Comparison of ENCODE assay signal across 8 mouse cellular contexts in the genomic region with DNA sequence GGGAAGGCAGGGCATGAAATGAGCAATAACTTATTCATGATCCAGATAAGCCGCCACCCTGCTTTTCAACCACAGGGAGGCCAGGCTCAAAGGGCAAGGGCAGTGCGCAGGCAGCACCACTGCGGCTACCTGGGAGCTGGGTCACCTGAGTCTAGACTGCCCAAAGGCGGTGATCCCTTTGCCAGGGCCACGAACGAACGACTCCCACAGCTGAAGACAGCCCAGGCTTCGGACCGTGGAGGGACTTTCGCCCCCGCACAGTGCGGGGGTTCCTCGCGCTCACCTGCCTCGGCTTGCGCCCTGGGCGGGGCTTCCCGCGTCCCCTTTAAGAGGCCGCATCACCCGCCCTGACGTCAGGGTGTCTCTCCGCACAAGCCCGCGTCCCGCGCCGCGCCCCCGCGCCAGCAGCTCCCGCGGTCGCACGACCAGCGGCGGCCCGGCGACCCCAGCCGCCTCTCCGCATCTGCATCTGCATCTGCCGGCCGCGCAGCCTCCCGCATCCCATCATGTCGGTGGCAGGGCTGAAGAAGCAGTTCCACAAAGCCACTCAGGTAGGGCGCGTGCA. TPM values are rescaled to one million over a fixed set of nuclear protein-coding genes. Genes with fewer than 3 reads are reported as not detected.
DNase-seq lines count a peak whose midpoint lies in the region; ATAC-seq and TF ChIP-seq lines count a peak whose summit lies in the region.

Sh3gl2 (plus strand) TSS at position 56 of the 565 bp plus-strand sequence.

- H3K9ac ChIP-seq in forebrain, embryonic 15.5 days (replicated peaks) = peak within 1 kb of the TSS; percentile 89
- H3K9ac ChIP-seq in hindbrain, embryonic 16.5 days (ENCODE audit: low read depth, low read length) = peak within 1 kb of the TSS; percentile 87

- H3K27ac ChIP-seq in forebrain, embryonic 15.5 days (replicated peaks) = peak within 1 kb of the TSS; percentile 83
- H3K27ac ChIP-seq in hindbrain, embryonic 16.5 days (ENCODE audit: low read depth, low read length) = peak within 1 kb of the TSS; percentile 86
- peak within 1 kb of the TSS; percentile 99 for H3K27ac ChIP-seq in left cerebral cortex, adult 2 months
- H3K27ac ChIP-seq in small intestine, adult 2 months (ENCODE audit: insufficient read depth, low read depth, low read length) = peak within 1 kb of the TSS; percentile 91

- peaks cover 12% of the 10 kb centered on the region for H3K4me1 ChIP-seq in forebrain, embryonic 15.5 days
- H3K4me1 ChIP-seq in hindbrain, embryonic 16.5 days (ENCODE audit: control insufficient read depth, insufficient read depth, low read depth, low read length) = peaks cover 6% of the 10 kb centered on the region
- no peaks in the 10 kb centered on the region; the same call in 1 of the 2 replicates for H3K4me1 ChIP-seq in small intestine, adult 2 months (ENCODE audit: control insufficient read depth, insufficient read depth, insufficient read length, low read length)

- peak; percentile 47; the same call in 1 of the 2 replicates for TF ChIP-seq POLR2A in small intestine, adult 2 months (IDR thresholded peaks at IDR 0.05; ENCODE audit: low read depth, low read length)

- no peak for TF ChIP-seq CTCF in Patski (IDR thresholded peaks at IDR 0.05)
- TF ChIP-seq CTCF in left cerebral cortex, adult 2 months (IDR thresholded peaks at IDR 0.05) = peak; percentile 8; the same call in 1 of the 2 replicates
- TF ChIP-seq CTCF in small intestine, adult 2 months (IDR thresholded peaks at IDR 0.05; ENCODE audit: extremely low read depth, insufficient read length, insufficient replicate concordance, low read depth, low read length) = 0 out of 2 replicates have a peak, but pooled peaks have one; percentile 15

- no peaks in the 10 kb centered on the region for H3K9me3 ChIP-seq in forebrain, embryonic 15.5 days
- no peaks in the 10 kb centered on the region for H3K9me3 ChIP-seq in hindbrain, embryonic 16.5 days (ENCODE audit: control insufficient read depth, low read length)

- H3K27me3 ChIP-seq in Patski = peaks cover 17% of the 10 kb centered on the region
- H3K27me3 ChIP-seq in forebrain, embryonic 15.5 days = 0 out of 2 replicates have a peak, but pooled peaks cover 7% of the 10 kb centered on the region
- H3K27me3 ChIP-seq in hindbrain, embryonic 16.5 days (replicated peaks; ENCODE audit: control insufficient read depth, insufficient read depth, low read length) = no peaks in the 10 kb centered on the region; the same call in 1 of the 2 replicates
- no peaks in the 10 kb centered on the region for H3K27me3 ChIP-seq in small intestine, adult 2 months (ENCODE audit: control insufficient read depth, insufficient read depth, low read length)

- DNase-seq in Patski (ENCODE audit: low read depth, low spot score) (no peak), adipocyte (ENCODE audit: low spot score) (no peak)
- DNase-seq in left cerebral cortex, adult 2 months (ENCODE audit: extremely low spot score in 1 of 2, low spot score in 2 of 2) = peak; percentile 84 to 88
- DNase-seq in lung, postnatal 4 days = peak; percentile 60 to 63

- no peaks in the 10 kb centered on the region for H3K36me3 ChIP-seq in forebrain, embryonic 15.5 days
- no peaks in the 10 kb centered on the region for H3K36me3 ChIP-seq in hindbrain, embryonic 16.5 days (ENCODE audit: control insufficient read depth, insufficient read depth, low read length)
- H3K36me3 ChIP-seq in small intestine, adult 2 months (ENCODE audit: control insufficient read depth, insufficient read depth, low read length) = no peaks in the 10 kb centered on the region

- ATAC-seq in Patski = peak; percentile 21
- peak; percentile 75 for ATAC-seq in cerebellum, adult (ENCODE audit: insufficient number of reproducible peaks, low FRiP score, low TSS enrichment)
- peak; percentile 91 for ATAC-seq in forebrain, embryonic 15.5 days (replicated peaks)
- peak; percentile 93 for ATAC-seq in hindbrain, embryonic 16.5 days

- H3K4me3 ChIP-seq in forebrain, embryonic 15.5 days = peak within 1 kb of the TSS; percentile 92
- peak within 1 kb of the TSS; percentile 70 for H3K4me3 ChIP-seq in hindbrain, embryonic 16.5 days (ENCODE audit: low read length)
- H3K4me3 ChIP-seq in left cerebral cortex, adult 2 months = peak within 1 kb of the TSS; percentile 85
- H3K4me3 ChIP-seq in small intestine, adult 2 months (ENCODE audit: low read depth, low read length) = peak within 1 kb of the TSS; percentile 90

- intact Hi-C loops in left cerebral cortex, adult 2 months (cut with DNase I) = loop anchor here (5.0 kb wide), 2 partner anchors 122 to 172 kb away; no protein-coding TSS in a partner anchor

- peak within 1 kb of the TSS; percentile 99 for H3K4me2 ChIP-seq in forebrain, embryonic 15.5 days (replicated peaks)
- H3K4me2 ChIP-seq in hindbrain, embryonic 16.5 days (ENCODE audit: low read length) = peak within 1 kb of the TSS; percentile 91

- under 1% methylated on average over 48 of the region's 48 CpGs for WGBS in forebrain, embryonic 15.5 days
- WGBS in hindbrain, embryonic 16.5 days = under 1% methylated on average over 48 of the region's 48 CpGs
- WGBS in small intestine, adult 2 months = under 1% methylated on average over 48 of the region's 48 CpGs

- in situ Hi-C loops in Patski (cut with MboI; ENCODE audit: low pct_unique_long_range_greater_than_20kb) = no loop called here

- POLR2A ChIA-PET in Patski (lab: Charles Lee) = interaction anchor here (0.6 kb wide), 2 partner anchors 238 to 354 kb away, joined by 3 read pairs; no protein-coding TSS in a partner anchor

- CTCF ChIA-PET in Patski (lab: Charles Lee) = no interaction called here

RNA-seq across cellular contexts. Expression of gene Sh3gl2, which starts in this region (rescaled TPM):
- polyA plus RNA-seq in Patski (2021) = 0.03 TPM
- 72.1 and 74.3 TPM in 2 replicates for polyA plus RNA-seq in forebrain, embryonic 15.5 days (2015; fragmentation: Nextera tagmentation; extraction: Ambion mirVana)
- 121 and 138 TPM in 2 replicates for polyA plus RNA-seq in hindbrain, embryonic 16.5 days (2015; fragmentation: Nextera tagmentation; extraction: Ambion mirVana)
- total RNA-seq in left cerebral cortex, adult 2 months (2021) = 100 to 1,000 TPM; 247 to 282 TPM
- 8.3 and 16.7 TPM in 2 replicates for polyA plus RNA-seq in small intestine, adult 2 months (2012; rRNA removed)

Comparison
In these comparisons a context has a peak if more than half of its experiments do, and no peak if none do; other contexts are left out.
1. Peak in ATAC-seq in Patski; RNA of the gene not detected or under 1 TPM.
2. ATAC-seq: peak in every context shown above with its lines; median percentile 93 in hindbrain, embryonic 16.5 days; 91 in forebrain, embryonic 15.5 days; 75 in cerebellum, adult; 21 in Patski.
3. DNase-seq: peak in left cerebral cortex, adult 2 months (2 of 2) and lung, postnatal 4 days (2 of 2); none in Patski (single experiment) and adipocyte (single experiment).
4. Peak in every context shown above with its lines, with median percentiles within 50 percentile points of each other: H3K27ac ChIP-seq and H3K4me3 ChIP-seq.